Mouse (Mus musculus) leukemia stem cell, adult 10-12 weeks (primary cell): Measurements from ENCODE around the gene Otoa. TPM values are rescaled to one million over a fixed set of nuclear protein-coding genes. Genes with fewer than 3 reads are reported as not detected.

Source experiments
- polyA plus RNA-seq: library from polyadenylated mRNA; stranded (reverse); fragments of >175 nt; gene quantifications from 2 replicates; pipeline ENCODE4 v1.2.3, GENCODE M21; 2012; ENCODE audit warnings: low replicate concordance

Gene Otoa
- 0.07 TPM in 2 replicates for polyA plus RNA-seq

DNA sequence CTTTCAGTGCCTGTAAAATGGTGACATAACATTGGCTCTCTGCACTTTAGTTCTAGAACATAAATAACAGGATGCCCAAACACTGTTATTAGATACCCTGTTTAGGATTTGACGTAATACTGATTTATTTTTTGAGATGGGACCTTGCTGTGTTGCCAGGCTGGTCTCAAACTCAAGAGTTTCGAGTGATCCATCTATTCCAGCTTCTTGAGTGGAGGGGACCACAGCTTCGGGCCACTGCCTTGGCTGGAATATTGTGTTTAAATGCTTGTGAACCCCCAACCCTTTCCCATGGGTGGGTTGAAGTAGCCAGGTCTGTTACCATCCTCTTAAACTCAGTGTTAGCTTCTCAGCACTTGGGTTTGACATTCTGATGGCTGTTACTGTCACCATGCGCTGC is at the start of gene Otoa:
TSS of gene Otoa (plus strand) at position 301 of the 400 bp plus-strand sequence.

DNA sequence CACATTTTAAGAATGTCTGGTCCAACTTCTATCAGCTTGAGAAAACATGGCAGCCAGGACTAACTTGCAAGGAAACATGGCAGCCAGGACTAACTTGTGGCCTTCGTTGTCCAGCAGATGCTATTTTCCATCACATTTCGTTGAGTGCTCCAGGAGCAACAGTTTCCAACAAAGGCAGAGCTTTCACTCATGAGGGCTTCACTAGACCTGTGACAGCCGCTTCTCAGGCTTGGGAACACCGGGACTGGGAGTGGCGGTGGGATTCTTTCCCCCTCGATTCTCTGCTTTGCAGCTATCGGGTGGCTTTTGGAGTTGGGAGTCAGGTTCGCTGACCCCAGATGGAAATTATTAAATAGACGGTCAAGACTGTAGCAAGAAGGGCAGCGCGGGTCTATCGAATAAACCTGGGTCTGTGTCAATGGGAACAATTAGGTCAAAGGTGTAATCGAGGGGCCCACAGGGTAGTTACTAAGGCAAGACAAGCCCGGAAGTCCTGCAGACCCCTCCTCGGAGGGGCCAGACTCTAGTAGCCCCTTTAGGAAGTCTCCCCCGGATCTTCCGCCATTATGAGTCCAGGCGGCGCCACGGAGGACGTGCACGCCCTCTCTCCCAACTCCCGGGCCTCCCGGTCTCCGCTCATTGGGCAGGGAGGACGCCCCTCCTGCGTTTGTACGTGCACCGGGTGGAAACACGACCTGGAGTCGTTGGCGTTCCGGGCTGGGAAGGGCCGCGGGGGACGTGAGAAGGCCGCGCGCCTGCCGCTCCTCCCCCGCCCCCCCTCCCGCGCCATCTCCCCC is 47.4 kb upstream of the Otoa start, which contains the start of gene Mettl9:
TSS of gene Mettl9 (plus strand) at position 590 of the 797 bp plus-strand sequence.

DNA sequence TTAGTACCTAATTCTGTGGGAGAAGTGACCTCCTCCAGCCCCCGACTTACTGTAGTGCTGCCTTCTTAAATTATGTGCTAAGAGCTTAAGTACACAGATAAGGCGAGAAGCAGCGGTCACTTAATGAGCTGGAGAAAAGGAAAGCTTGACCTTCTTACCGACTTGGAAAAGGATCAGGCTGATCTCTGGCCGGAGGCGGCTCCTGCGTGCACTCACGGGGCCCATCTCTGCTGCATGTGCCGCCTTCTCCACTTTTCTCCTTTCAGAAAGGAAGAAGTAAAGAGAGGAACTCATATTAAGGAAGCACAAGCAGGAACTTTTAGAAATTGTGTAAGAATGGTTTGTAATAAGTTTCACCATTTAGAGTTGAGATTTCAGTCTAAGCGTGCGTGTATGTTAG is 7.2 kb upstream of the Otoa start, which contains the start of gene Igsf6:
TSS of gene Igsf6 (minus strand) at position 292 of the 400 bp plus-strand sequence.

Other genes starting within 250 kb of the Otoa start
- 40.4 and 62.0 TPM in 2 replicates for gene Eef2k, start 238.8 kb upstream of the Otoa start, polyA plus RNA-seq
- 10.3 and 11.5 TPM in 2 replicates for gene Polr3e, start 163.9 kb upstream of the Otoa start, polyA plus RNA-seq
- 28.0 and 32.0 TPM in 2 replicates for gene Cdr2, start 99.3 kb upstream of the Otoa start, polyA plus RNA-seq
- not detected in 2 replicates for gene Mfsd13b, start 99.1 kb upstream of the Otoa start, polyA plus RNA-seq
- 22.0 and 29.0 TPM in 2 replicates for gene Mettl9, start 47.2 kb upstream of the Otoa start, polyA plus RNA-seq
- gene Igsf6, start 7.1 kb upstream of the Otoa start, polyA plus RNA-seq: 0.64 and 0.70 TPM in 2 replicates